Mouse (Mus musculus): Measurements from ENCODE around the gene Bcar3. TPM values are rescaled to one million over a fixed set of nuclear protein-coding genes. Genes with fewer than 3 reads are reported as not detected.

The Bcar3 gene
- total and polyA plus RNA-seq, 3 experiments = 47.4 to 61.2 (median 52.0) TPM

- in situ Hi-C loops (cut with MboI; ENCODE audit: low pct_ligation_motif_present, low pct_unique_long_range_greater_than_20kb, low sequenced_read_pairs) = loop anchor here (5.0 kb wide), 1 partner anchor 144 kb away; no protein-coding TSS in a partner anchor
- no peak for DNase-seq (ENCODE audit: extremely low read depth)
- peaks cover 37 to 98% of the 10 kb centered on the region in 2 experiments for H3K4me1 ChIP-seq (ENCODE audit: control insufficient read depth in 1 of 2, insufficient read depth in 2 of 2)
- H3K9me3 ChIP-seq (replicated peaks; ENCODE audit: low read length) = no peaks in the 10 kb centered on the region
- peaks cover 7 to 50% of the 10 kb centered on the region in 2 experiments for H3K36me3 ChIP-seq (replicated peaks in 1 of 2; ENCODE audit: control insufficient read depth in 1 of 2, insufficient read depth in 1 of 2, low read length in 1 of 2)
- peak overlapping the region; percentile 89 for H3K27ac ChIP-seq (ENCODE audit: insufficient read depth, low read depth)
- peak overlapping the region; percentile 53 for H3K4me2 ChIP-seq (ENCODE audit: insufficient read depth, low read depth, poor library complexity, severe bottlenecking)
- H3K27me3 ChIP-seq (replicated peaks) = no peaks in the 10 kb centered on the region
- H3K79me2 ChIP-seq (replicated peaks; ENCODE audit: control insufficient read depth, extremely low read depth, insufficient read depth, poor library complexity, severe bottlenecking) = peaks cover 51% of the 10 kb centered on the region
- 0 out of 2 replicates have a peak overlapping the region, but pooled peaks have one; percentile 6 for H3K9ac ChIP-seq (ENCODE audit: insufficient read depth, low read depth)
- H3K4me3 ChIP-seq (replicated peaks in 1 of 3; ENCODE audit: low read depth in 2 of 3, low read length in 2 of 3, poor library complexity in 1 of 3) = no peak overlapping the region
- TF ChIP-seq NELFE (IDR thresholded peaks at IDR 0.05; ENCODE audit: low read depth, low read length) = no peak
- dilution Hi-C loops (cut with MboI; ENCODE audit: extremely low pct_ligation_motif_present, extremely low pct_unique_long_range_greater_than_20kb, low sequenced_read_pairs) = no loop called here
These were observed 167.0 kb downstream of the Bcar3 start for GRCm38 (mm10) chr3:122460848-122461511.

- peaks cover 32 to 96% of the 10 kb centered on the region in 2 experiments for H3K4me1 ChIP-seq (ENCODE audit: control insufficient read depth in 1 of 2, insufficient read depth in 2 of 2)
- H3K27ac ChIP-seq (ENCODE audit: insufficient read depth, low read depth) = peak overlapping the region; percentile 89
- H3K4me2 ChIP-seq (ENCODE audit: insufficient read depth, low read depth, poor library complexity, severe bottlenecking) = peak overlapping the region; percentile 53
- peak; percentile 52 for DNase-seq (ENCODE audit: extremely low read depth)
- H3K27me3 ChIP-seq (replicated peaks) = no peaks in the 10 kb centered on the region
- dilution Hi-C loops (cut with MboI; ENCODE audit: extremely low pct_ligation_motif_present, extremely low pct_unique_long_range_greater_than_20kb, low sequenced_read_pairs) = no loop called here
- in situ Hi-C loops (cut with MboI; ENCODE audit: low pct_ligation_motif_present, low pct_unique_long_range_greater_than_20kb, low sequenced_read_pairs) = loop anchor here (5.0 kb wide), 1 partner anchor 144 kb away; no protein-coding TSS in a partner anchor
- H3K9me3 ChIP-seq (replicated peaks; ENCODE audit: low read length) = no peaks in the 10 kb centered on the region
- H3K4me3 ChIP-seq (replicated peaks in 1 of 3; ENCODE audit: low read depth in 2 of 3, low read length in 2 of 3, poor library complexity in 1 of 3) = peak overlapping the region in 1 of 3 experiments; percentile 15
- H3K36me3 ChIP-seq (replicated peaks in 1 of 2; ENCODE audit: control insufficient read depth in 1 of 2, insufficient read depth in 1 of 2, low read length in 1 of 2) = peaks cover 3 to 48% of the 10 kb centered on the region in 2 experiments
- peaks cover 52% of the 10 kb centered on the region for H3K79me2 ChIP-seq (replicated peaks; ENCODE audit: control insufficient read depth, extremely low read depth, insufficient read depth, poor library complexity, severe bottlenecking)
- 0 out of 2 replicates have a peak overlapping the region, but pooled peaks have one; percentile 20 for H3K9ac ChIP-seq (ENCODE audit: insufficient read depth, low read depth)
- TF ChIP-seq TCF12 (IDR thresholded peaks at IDR 0.05; ENCODE audit: low read depth, low read length) (no peak), POLR2A (IDR thresholded peaks at IDR 0.05; ENCODE audit: low read depth, low read length) (no peak), MAZ (IDR thresholded peaks at IDR 0.05; ENCODE audit: low read depth, low read length) (no peak), NELFE (IDR thresholded peaks at IDR 0.05; ENCODE audit: low read depth, low read length) (no peak), RCOR1 (conservative IDR thresholded peaks at IDR 0.05; ENCODE audit: low read depth, low read length) (0 out of 2 replicates have a peak, but pooled peaks have one; percentile 15), CHD2 (IDR thresholded peaks at IDR 0.05; ENCODE audit: low read length) (no peak), JUND (conservative IDR thresholded peaks at IDR 0.05; ENCODE audit: low read depth, low read length) (no peak), E2F4 (IDR thresholded peaks at IDR 0.05; ENCODE audit: insufficient replicate concordance, low read depth, low read length) (no peak), USF1 (IDR thresholded peaks at IDR 0.05; ENCODE audit: low read depth, low read length) (no peak), ELF1 (IDR thresholded peaks at IDR 0.05; ENCODE audit: low read depth, low read length) (no peak), GABPA (IDR thresholded peaks at IDR 0.05; ENCODE audit: insufficient replicate concordance, low read depth, low read length) (no peak), POLR2AphosphoS2 (IDR thresholded peaks at IDR 0.05; ENCODE audit: low read depth, low read length) (no peak), IRF4 (IDR thresholded peaks at IDR 0.05; ENCODE audit: low read depth, low read length) (peak; percentile 61), ZKSCAN1 (IDR thresholded peaks at IDR 0.05; ENCODE audit: borderline replicate concordance, low read depth, low read length) (no peak), KAT2A (IDR thresholded peaks at IDR 0.05; ENCODE audit: insufficient replicate concordance, low read length) (no peak), HCFC1 (IDR thresholded peaks at IDR 0.05; ENCODE audit: low read depth, low read length) (no peak), MXI1 (IDR thresholded peaks at IDR 0.05; ENCODE audit: low read depth, low read length) (no peak), MEF2A (IDR thresholded peaks at IDR 0.05; ENCODE audit: borderline replicate concordance, low read depth, low read length) (peak; percentile 89), UBTF (IDR thresholded peaks at IDR 0.05; ENCODE audit: low read depth, low read length) (no peak), SIN3A (IDR thresholded peaks at IDR 0.05; ENCODE audit: low read length) (no peak), MYC (IDR thresholded peaks at IDR 0.05; ENCODE audit: low read depth, low read length) (no peak; the same call in 1 of the 2 replicates), ZMIZ1 (IDR thresholded peaks at IDR 0.05; ENCODE audit: low read depth, low read length) (no peak), CHD1 (IDR thresholded peaks at IDR 0.05; ENCODE audit: low read depth, low read length) (no peak; the same call in 1 of the 2 replicates), SMC3 (IDR thresholded peaks at IDR 0.05; ENCODE audit: low read depth, low read length) (no peak), NRF1 (IDR thresholded peaks at IDR 0.05; ENCODE audit: low read depth, low read length) (no peak), ETS1 (conservative IDR thresholded peaks at IDR 0.05; ENCODE audit: low read depth, low read length) (peak; percentile 48; the same call in 1 of the 2 replicates), USF2 (conservative IDR thresholded peaks at IDR 0.05; ENCODE audit: low read depth, low read length) (no peak), MAFK (IDR thresholded peaks at IDR 0.05; ENCODE audit: insufficient replicate concordance, low read length) (no peak), RAD21 (IDR thresholded peaks at IDR 0.05; ENCODE audit: low read depth, low read length) (no peak; the same call in 1 of the 2 replicates), EP300 (IDR thresholded peaks at IDR 0.05; ENCODE audit: low read length) (peak; percentile 63; the same call in 1 of the 2 replicates), TBP (conservative IDR thresholded peaks at IDR 0.05; ENCODE audit: low read depth, low read length) (0 out of 2 replicates have a peak, but pooled peaks have one; percentile 41)
These were observed 167.6 kb downstream of the Bcar3 start for GRCm38 (mm10) chr3:122461512-122461881.
